Mouse (Mus musculus): ENCODE results near the gene Alpk1. TPM values are rescaled to one million over a fixed set of nuclear protein-coding genes. Genes with fewer than 3 reads are reported as not detected.

Alpk1 gene
- total RNA-seq, 2 experiments from 2014 or later, result 10.0 to 11.0 TPM

- no peak for TF ChIP-seq CTCF (conservative IDR thresholded peaks at IDR 0.05)
- DNase-seq (ENCODE audit: low spot score in 2 of 2), result no peak
- Histone ChIP-seq H3K4me3 (peak overlapping the region; percentile 30; the same call in 1 of the 2 replicates), H3K27ac (no peak overlapping the region)
Observed at GRCm38 (mm10) chr3:127625701-127626399, 154.5 kb downstream of the Alpk1 start.

GRCm38 (mm10) chr3:127625296-127625695, 155.0 kb downstream of the Alpk1 start:
- H3K4me3 ChIP-seq, result peak overlapping the region; percentile 30; the same call in 1 of the 2 replicates
- no peak overlapping the region for H3K27ac ChIP-seq
- peak in 1 of 2 experiments; percentile 71 for DNase-seq (ENCODE audit: low spot score in 2 of 2)
- TF ChIP-seq CTCF (conservative IDR thresholded peaks at IDR 0.05), result peak; percentile 93

Other genes with a start within 250 kb of the Alpk1 start
- gene Larp7, start 227.2 kb downstream of the Alpk1 start, total RNA-seq (2021), result 10 to 100 TPM; 16.6 to 20.7 TPM
- gene Zgrf1, start 227.0 kb downstream of the Alpk1 start, total RNA-seq (2021), result 1 to 10 TPM; 2.3 to 2.5 TPM
- 1 to 10 TPM; 1.1 to 1.7 TPM for gene Neurog2, start 147.4 kb downstream of the Alpk1 start, total RNA-seq (2021)
- 1 to 10 TPM; 6.2 to 6.9 TPM for gene Tifa, start 9.3 kb upstream of the Alpk1 start, total RNA-seq (2021)
- 10 to 100 TPM; 77.9 to 83.1 TPM for gene Ap1ar, start 57.0 kb upstream of the Alpk1 start, total RNA-seq (2021)
- gene Fam241a, start 115.8 kb upstream of the Alpk1 start, total RNA-seq (2021), result 1 to 10 TPM; 1.9 to 2.3 TPM

All from layer of hippocampus, adult 2 months (tissue).